Comparison of ENCODE assay signal across 25 mouse cellular contexts in the genomic region with DNA sequence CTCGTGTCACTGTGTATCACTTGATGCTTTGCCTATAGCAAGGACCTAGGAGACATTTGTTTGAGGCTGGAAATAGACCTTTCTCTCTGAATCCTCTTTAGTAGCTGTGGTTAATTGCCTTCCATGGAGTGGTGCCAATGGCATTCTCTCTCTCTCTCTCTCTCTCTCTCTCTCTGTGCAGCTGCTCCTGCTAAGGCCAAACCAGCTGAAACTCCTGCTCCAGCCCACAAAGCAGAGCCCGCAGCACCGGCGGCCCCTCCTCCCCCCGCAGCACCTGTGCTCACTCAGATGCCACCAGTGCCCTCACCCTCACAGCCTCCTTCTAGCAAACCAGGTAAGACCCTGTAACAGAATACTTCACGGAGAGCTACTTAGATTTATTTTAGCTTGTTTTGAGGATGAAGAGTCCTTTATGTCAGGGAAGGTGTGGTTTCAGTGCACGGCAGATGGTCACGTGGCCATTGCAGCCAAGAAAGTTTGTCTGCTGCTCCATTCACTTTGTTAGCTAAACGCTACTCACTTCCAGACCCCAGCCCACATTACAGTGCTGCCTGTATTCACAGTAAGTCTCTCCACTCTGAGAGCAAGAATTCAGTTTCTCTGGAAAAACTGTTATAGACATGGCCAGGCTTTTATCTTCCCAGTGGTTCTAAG. TPM values are rescaled to one million over a fixed set of nuclear protein-coding genes. Genes with fewer than 3 reads are reported as not detected.
A peak's percentile ranks its signal among the peaks of the same experiment; 100 is the strongest.
DNase-seq lines count a peak whose midpoint lies in the region; ATAC-seq and TF ChIP-seq lines count a peak whose summit lies in the region.
"Had no signal": no experiment of that assay in that cellular context is flagged by ENCODE, and none has a peak within 500 bp of the region (broad histone marks: within the 10 kb centered on the region; RNA-seq: fewer than 3 reads in every experiment).

No protein-coding gene starts in this region.

- no peak overlapping the region for H3ac ChIP-seq in C2C12 (ENCODE audit: control insufficient read depth, insufficient read length, low read depth)

- peaks cover 73% of the 10 kb centered on the region for H3K79me2 ChIP-seq in C2C12 (ENCODE audit: control insufficient read depth, insufficient read depth)

- H3K9ac ChIP-seq in forebrain, embryonic 13.5 days, result no peak overlapping the region
- H3K9ac ChIP-seq in forebrain, embryonic 12.5 days, result no peak overlapping the region
- no peak overlapping the region for H3K9ac ChIP-seq in liver, embryonic 12.5 days
- H3K9ac ChIP-seq: heart, embryonic 13.5 days; hindbrain, embryonic 15.5 days; midbrain, embryonic 12.5 days had no signal

- H3K27me3 ChIP-seq in forebrain, embryonic 13.5 days, result no peaks in the 10 kb centered on the region
- no peaks in the 10 kb centered on the region for H3K27me3 ChIP-seq in forebrain, embryonic 12.5 days
- no peaks in the 10 kb centered on the region for H3K27me3 ChIP-seq in C2C12 (ENCODE audit: control insufficient read depth, insufficient read depth, insufficient read length)
- no peaks in the 10 kb centered on the region for H3K27me3 ChIP-seq in liver, embryonic 12.5 days (replicated peaks)
- H3K27me3 ChIP-seq: heart, embryonic 13.5 days; hindbrain, embryonic 15.5 days; midbrain, embryonic 12.5 days had no signal

- peak; percentile 60 for DNase-seq in brain, embryonic 14.5 days (ENCODE audit: low read depth)
- DNase-seq in thymus, postnatal 0 days (ENCODE audit: low spot score), result peak; percentile 55
- DNase-seq in lung, adult 18-20 months, result no peak
- DNase-seq: adrenal gland, adult 8-10 months; cerebellum, adult 9-10 months; gastrocnemius, postnatal 25 days; heart, adult 2 months; kidney, adult 2 months; lung, adult 2 months; lung, postnatal 14 days; retina, postnatal 1 day; right cerebral cortex, postnatal 4 days had no signal

- 0 out of 2 replicates have a peak, but pooled peaks cover 3% of the 10 kb centered on the region for H3K4me1 ChIP-seq in forebrain, embryonic 13.5 days
- no peaks in the 10 kb centered on the region for H3K4me1 ChIP-seq in forebrain, embryonic 12.5 days
- H3K4me1 ChIP-seq in liver, embryonic 12.5 days, result peaks cover 3% of the 10 kb centered on the region; the same call in 1 of the 2 replicates
- H3K4me1 ChIP-seq: heart, embryonic 13.5 days; hindbrain, embryonic 15.5 days; midbrain, embryonic 12.5 days had no signal

- H3K4me3 ChIP-seq in forebrain, embryonic 13.5 days, result no peak overlapping the region
- no peak overlapping the region for H3K4me3 ChIP-seq in forebrain, embryonic 12.5 days (replicated peaks)
- no peak overlapping the region for H3K4me3 ChIP-seq in C2C12 (ENCODE audit: insufficient read depth, poor library complexity, severe bottlenecking)
- H3K4me3 ChIP-seq in liver, embryonic 12.5 days, result no peak overlapping the region
- H3K4me3 ChIP-seq: erythroblast, embryonic 14.5 days; heart, adult 2 months; heart, embryonic 13.5 days; hindbrain, embryonic 15.5 days; midbrain, embryonic 12.5 days had no signal

- TF ChIP-seq CTCF in C2C12 (IDR thresholded peaks at IDR 0.05; ENCODE audit: control insufficient read depth, insufficient read depth, insufficient read length), result no peak
- TF ChIP-seq CTCF in brain, embryonic 14.5 days (IDR thresholded peaks at IDR 0.05; ENCODE audit: borderline replicate concordance, extremely low read depth, insufficient read depth, insufficient read length), result no peak

- ATAC-seq in forebrain, embryonic 13.5 days, result no peak
- ATAC-seq in forebrain, embryonic 12.5 days (ENCODE audit: low FRiP score), result no peak
- ATAC-seq in CD4-positive, CD25-positive, alpha-beta regulatory T cell, adult 4 months, result no peak
- no peak for ATAC-seq in liver, embryonic 12.5 days
- ATAC-seq: activated CD4-positive, CD25-positive, alpha-beta regulatory T cell, adult 4 months had no signal

- no peak for TF ChIP-seq POLR2A in brain, embryonic 14.5 days (IDR thresholded peaks at IDR 0.05; ENCODE audit: borderline replicate concordance, extremely low read depth, insufficient read depth, insufficient read length, poor library complexity, severe bottlenecking)

- WGBS in forebrain, embryonic 13.5 days, result 86% methylated on average over 9 of the region's 9 CpGs
- WGBS in forebrain, embryonic 12.5 days, result 88% methylated on average over 9 of the region's 9 CpGs
- 92% methylated on average over 9 of the region's 9 CpGs for WGBS in liver, embryonic 12.5 days (ENCODE audit: insufficient replicate concordance)

- H3K36me3 ChIP-seq in forebrain, embryonic 13.5 days (ENCODE audit: poor library complexity, severe bottlenecking), result peaks cover 84% of the 10 kb centered on the region
- H3K36me3 ChIP-seq in forebrain, embryonic 12.5 days (replicated peaks), result peaks cover 77% of the 10 kb centered on the region
- H3K36me3 ChIP-seq in C2C12 (ENCODE audit: control insufficient read depth, insufficient read depth), result peaks cover 94% of the 10 kb centered on the region
- peaks cover 100% of the 10 kb centered on the region for H3K36me3 ChIP-seq in liver, embryonic 12.5 days

- no peaks in the 10 kb centered on the region for H3K9me3 ChIP-seq in forebrain, embryonic 13.5 days (replicated peaks)
- no peaks in the 10 kb centered on the region for H3K9me3 ChIP-seq in forebrain, embryonic 12.5 days
- no peaks in the 10 kb centered on the region for H3K9me3 ChIP-seq in liver, embryonic 12.5 days (replicated peaks)
- H3K9me3 ChIP-seq: G1E; heart, embryonic 13.5 days; hindbrain, embryonic 15.5 days; midbrain, embryonic 12.5 days had no signal

- H3K27ac ChIP-seq in forebrain, embryonic 13.5 days, result peak overlapping the region; percentile 15; the same call in 1 of the 2 replicates
- no peak overlapping the region for H3K27ac ChIP-seq in forebrain, embryonic 12.5 days
- H3K27ac ChIP-seq in liver, embryonic 12.5 days, result no peak overlapping the region
- H3K27ac ChIP-seq: heart, adult 2 months; heart, embryonic 13.5 days; hindbrain, embryonic 15.5 days; kidney, postnatal 0 days; midbrain, embryonic 12.5 days had no signal

- no peak overlapping the region for H3K4me2 ChIP-seq in forebrain, embryonic 13.5 days
- H3K4me2 ChIP-seq in forebrain, embryonic 12.5 days, result no peak overlapping the region
- no peak overlapping the region for H3K4me2 ChIP-seq in liver, embryonic 12.5 days
- H3K4me2 ChIP-seq: heart, embryonic 13.5 days; hindbrain, embryonic 15.5 days; liver, embryonic 11.5 days; midbrain, embryonic 12.5 days had no signal

- H3K79me3 ChIP-seq in C2C12 (ENCODE audit: low read depth), result peaks cover 14% of the 10 kb centered on the region

TF ChIP-seq in C2C12, 6 proteins besides CTCF, POLR2A, EP300 and RAD21:
- TF ChIP-seq USF1 (IDR thresholded peaks at IDR 0.05; ENCODE audit: low read depth) (no peak), FOSL1 (IDR thresholded peaks at IDR 0.05; ENCODE audit: insufficient read depth, low read length, poor library complexity, severe bottlenecking) (no peak), CEBPB (IDR thresholded peaks at IDR 0.05; ENCODE audit: low read depth) (no peak), MAX (IDR thresholded peaks at IDR 0.05) (no peak), MYOG (IDR thresholded peaks at IDR 0.05; ENCODE audit: control insufficient read depth, extremely low read depth, insufficient read length) (no peak), MYOD1 (IDR thresholded peaks at IDR 0.05; ENCODE audit: control insufficient read depth, insufficient read length, low read depth) (peak; percentile 70)

RNA-seq across cellular contexts. Expression of gene Dlst, which starts 11.3 kb away (rescaled TPM):
- polyA plus RNA-seq in forebrain, embryonic 13.5 days (2015; fragmentation: Nextera tagmentation; extraction: Ambion mirVana), result 94.2 and 109 TPM in 2 replicates
- 104 and 109 TPM in 2 replicates for polyA plus RNA-seq in forebrain, embryonic 12.5 days (2016; fragmentation: Nextera tagmentation; extraction: Ambion mirVana)
- 167 TPM for polyA plus RNA-seq in C2C12 (2012; fragmentation: generic; extraction: Trizol)
- polyA plus RNA-seq in brain, embryonic 14.5 days (2012; rRNA removed), result 145 and 157 TPM in 2 replicates
- polyA plus RNA-seq in thymus, postnatal 0 days (2015; fragmentation: Nextera tagmentation; extraction: Ambion mirVana), result 83.0 and 89.1 TPM in 2 replicates
- 10 to 100 TPM; 57.2 to 73.7 TPM for polyA plus RNA-seq in CD4-positive, CD25-positive, alpha-beta regulatory T cell, adult 4 months (2017; shearing (Covaris generic))
- polyA plus RNA-seq in liver, embryonic 12.5 days (2016; fragmentation: Nextera tagmentation; extraction: Ambion mirVana), result 99.5 and 104 TPM in 2 replicates

RNA-seq across cellular contexts. Expression of gene Prox2, which starts 11.4 kb away (rescaled TPM):
- 2.4 and 2.7 TPM in 2 replicates for polyA plus RNA-seq in forebrain, embryonic 13.5 days (2015; fragmentation: Nextera tagmentation; extraction: Ambion mirVana)
- 3.1 and 4.3 TPM in 2 replicates for polyA plus RNA-seq in forebrain, embryonic 12.5 days (2016; fragmentation: Nextera tagmentation; extraction: Ambion mirVana)
- polyA plus RNA-seq in C2C12 (2012; fragmentation: generic; extraction: Trizol), result 2.0 TPM
- 0.60 and 0.98 TPM in 2 replicates for polyA plus RNA-seq in brain, embryonic 14.5 days (2012; rRNA removed)
- 3.8 and 4.3 TPM in 2 replicates for polyA plus RNA-seq in thymus, postnatal 0 days (2015; fragmentation: Nextera tagmentation; extraction: Ambion mirVana)
- 1 to 10 TPM; 3.4 to 5.5 TPM for polyA plus RNA-seq in CD4-positive, CD25-positive, alpha-beta regulatory T cell, adult 4 months (2017; shearing (Covaris generic))
- 3.9 and 4.1 TPM in 2 replicates for polyA plus RNA-seq in liver, embryonic 12.5 days (2016; fragmentation: Nextera tagmentation; extraction: Ambion mirVana)

RNA-seq across cellular contexts. Expression of gene Rps6kl1, which starts 29.1 kb away (rescaled TPM):
- 8.6 and 12.2 TPM in 2 replicates for polyA plus RNA-seq in forebrain, embryonic 13.5 days (2015; fragmentation: Nextera tagmentation; extraction: Ambion mirVana)
- 5.8 and 6.1 TPM in 2 replicates for polyA plus RNA-seq in forebrain, embryonic 12.5 days (2016; fragmentation: Nextera tagmentation; extraction: Ambion mirVana)
- 0.39 TPM for polyA plus RNA-seq in C2C12 (2012; fragmentation: generic; extraction: Trizol)
- 26.9 and 28.2 TPM in 2 replicates for polyA plus RNA-seq in brain, embryonic 14.5 days (2012; rRNA removed)
- 3.2 and 3.4 TPM in 2 replicates for polyA plus RNA-seq in thymus, postnatal 0 days (2015; fragmentation: Nextera tagmentation; extraction: Ambion mirVana)
- under 1 TPM; 0.28 to 0.43 TPM for polyA plus RNA-seq in CD4-positive, CD25-positive, alpha-beta regulatory T cell, adult 4 months (2017; shearing (Covaris generic))
- 0.57 and 0.60 TPM in 2 replicates for polyA plus RNA-seq in liver, embryonic 12.5 days (2016; fragmentation: Nextera tagmentation; extraction: Ambion mirVana)

RNA-seq across cellular contexts. Expression of gene Pgf, which starts 55.7 kb away (rescaled TPM):
- polyA plus RNA-seq in forebrain, embryonic 13.5 days (2015; fragmentation: Nextera tagmentation; extraction: Ambion mirVana), result 7.0 and 8.3 TPM in 2 replicates
- 6.3 and 7.5 TPM in 2 replicates for polyA plus RNA-seq in forebrain, embryonic 12.5 days (2016; fragmentation: Nextera tagmentation; extraction: Ambion mirVana)
- 49.6 TPM for polyA plus RNA-seq in C2C12 (2012; fragmentation: generic; extraction: Trizol)
- 5.0 and 5.7 TPM in 2 replicates for polyA plus RNA-seq in brain, embryonic 14.5 days (2012; rRNA removed)
- polyA plus RNA-seq in thymus, postnatal 0 days (2015; fragmentation: Nextera tagmentation; extraction: Ambion mirVana), result 2.0 and 2.7 TPM in 2 replicates
- not detected for polyA plus RNA-seq in CD4-positive, CD25-positive, alpha-beta regulatory T cell, adult 4 months (2017; shearing (Covaris generic))
- polyA plus RNA-seq in liver, embryonic 12.5 days (2016; fragmentation: Nextera tagmentation; extraction: Ambion mirVana), result 0.97 and 1.6 TPM in 2 replicates
- polyA plus RNA-seq: activated CD4-positive, CD25-positive, alpha-beta regulatory T cell, adult 4 months; erythroblast, embryonic 14.5 days; G1E had no signal

Comparison
In these comparisons a context has a peak if more than half of its experiments do, and no peak if none do; other contexts are left out.
1. DNase-seq: peak in brain, embryonic 14.5 days (single experiment) and thymus, postnatal 0 days (single experiment); none in lung, adult 18-20 months (0 of 2).